Mouse (Mus musculus): ENCODE measurements around the gene Thrsp.

GRCm38 (mm10) chr7:97375906-97376305 lies 41.6 kb downstream of the Thrsp start:
- TF ChIP-seq ZNF384 (IDR thresholded peaks at IDR 0.05; ENCODE audit: low read depth, low read length) (no peak), CHD2 (IDR thresholded peaks at IDR 0.05; ENCODE audit: low read depth, low read length) (no peak), MAFK (IDR thresholded peaks at IDR 0.05; ENCODE audit: insufficient read depth, low read depth, low read length) (no peak), HCFC1 (IDR thresholded peaks at IDR 0.05; ENCODE audit: borderline replicate concordance, insufficient read depth, low read length) (no peak), ZC3H11A (IDR thresholded peaks at IDR 0.05; ENCODE audit: borderline replicate concordance, low read depth, low read length) (no peak)
